Mouse (Mus musculus) retina, postnatal 7 days (tissue): Measurements from ENCODE around the gene Drap1.

Experiments
- DNase-seq: peaks from one replicate; pipeline ENCODE4 v3.0.0-alpha.2; 2012; ENCODE audit warnings: low read depth, low spot score

Drap1 gene

DNA sequence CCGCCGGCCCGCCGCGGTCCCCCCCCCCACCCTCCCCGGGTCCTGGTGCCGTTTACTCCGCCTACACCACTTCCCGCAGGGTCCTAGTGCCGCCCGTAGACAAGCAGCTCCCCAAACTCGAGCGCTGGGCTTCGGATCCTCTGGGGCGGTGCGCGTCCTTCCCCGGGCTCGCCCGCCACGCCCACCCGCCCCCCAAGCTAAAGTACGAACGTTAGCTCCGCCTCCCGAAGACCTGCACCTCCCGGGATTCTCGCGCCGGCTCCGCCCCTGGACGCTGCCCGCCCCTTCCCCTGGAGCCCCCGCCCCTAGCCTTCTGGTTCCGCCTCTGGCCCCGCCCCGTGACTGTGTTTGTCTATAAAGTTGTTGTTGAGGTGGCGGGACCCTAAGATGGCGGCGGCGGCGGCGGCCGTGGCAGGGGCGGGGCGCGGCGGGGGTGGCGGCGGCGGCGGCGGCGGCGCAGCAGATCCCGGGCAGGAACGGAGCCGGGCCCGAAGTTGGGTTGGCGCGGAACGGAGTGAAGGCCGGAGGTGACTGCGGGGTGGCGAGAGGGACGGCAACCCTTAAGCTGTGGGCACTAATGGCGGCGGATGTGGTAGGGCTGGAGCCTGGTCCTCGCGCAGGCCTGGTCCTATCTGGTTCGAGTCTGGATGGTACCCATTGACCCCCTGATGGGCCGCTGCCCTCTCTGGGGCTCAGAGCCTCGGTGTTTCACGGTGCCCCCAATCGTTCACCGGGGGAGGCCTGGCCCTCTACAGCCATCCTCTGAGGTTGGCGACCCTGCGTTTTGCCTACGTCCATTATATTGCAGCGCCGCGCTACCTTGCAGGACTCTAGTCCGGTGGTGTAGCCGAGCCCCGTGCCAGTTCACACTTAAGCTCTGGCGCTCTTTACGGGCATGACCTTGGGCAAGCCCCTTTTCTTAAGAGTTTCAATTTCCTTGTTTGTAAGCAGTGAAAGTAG lies at the start of gene Drap1, which contains the start of gene AI837181:
Drap1 (minus strand) TSS at position 198 of the 960 bp plus-strand sequence.
AI837181 (plus strand) TSS at position 363 of the 960 bp plus-strand sequence.
- DNase-seq = peak; percentile 95

DNA sequence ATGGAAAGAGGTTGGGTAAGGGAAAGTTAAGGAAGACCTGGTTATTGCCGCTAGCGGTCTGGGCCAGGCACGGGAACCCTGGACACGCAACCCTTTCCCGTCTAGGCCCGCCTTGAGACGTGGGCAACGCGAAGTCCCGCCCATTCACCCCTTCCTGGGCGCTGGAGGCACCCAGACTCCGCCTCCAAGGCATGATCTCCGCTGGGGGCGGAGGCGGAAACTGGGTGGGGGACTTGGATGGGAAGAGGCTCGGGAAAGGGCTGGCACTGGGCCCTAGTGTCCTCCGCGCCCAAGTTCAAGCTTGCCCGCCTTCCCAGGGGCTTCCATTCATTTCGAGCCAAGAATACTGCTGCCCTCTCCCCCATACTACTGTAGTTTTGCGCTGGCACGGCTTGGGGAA lies 48.9 kb upstream of the Drap1 start, which contains the start of gene Efemp2:
Efemp2 (plus strand) TSS at position 235 of the 400 bp plus-strand sequence.
- peak; percentile 47 for DNase-seq

DNA sequence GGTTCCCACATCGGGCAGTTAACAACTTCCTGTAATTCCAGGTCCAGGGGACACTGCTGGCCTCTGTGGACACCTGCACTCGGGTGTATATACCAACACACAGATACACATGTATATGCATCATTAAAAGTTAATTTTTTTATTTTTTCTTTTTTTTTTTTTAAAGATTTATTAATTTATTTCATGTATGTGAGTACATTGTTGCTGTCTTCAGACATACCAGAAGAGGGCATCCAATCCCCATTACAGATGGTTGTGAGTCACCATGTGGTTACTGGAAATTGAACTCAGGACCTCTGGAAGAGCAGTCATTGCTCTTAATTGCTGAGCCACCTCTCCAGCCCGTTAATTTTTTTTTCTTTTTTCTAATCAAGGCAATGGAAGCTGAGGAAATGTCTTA lies 48.1 kb upstream of the Drap1 start:
- no peak for DNase-seq

DNA sequence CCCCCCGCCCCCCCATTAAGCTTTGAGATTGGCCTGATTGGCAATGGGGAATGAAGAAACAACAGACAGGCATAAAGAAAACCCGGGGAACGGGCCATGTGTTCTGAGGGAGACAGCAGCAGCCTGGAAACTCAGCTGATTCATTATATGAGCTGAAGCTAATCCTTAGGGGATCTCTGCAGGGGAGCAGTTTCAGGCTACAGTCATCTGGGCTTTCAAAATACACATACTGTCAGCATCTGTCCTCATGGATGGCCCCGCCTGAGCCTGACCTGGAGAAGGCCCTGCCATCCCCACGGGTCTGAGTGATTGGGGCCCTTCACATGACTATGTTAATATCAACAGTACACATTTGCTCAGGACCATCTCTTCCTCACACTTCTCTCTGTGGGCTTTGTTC lies 47.1 kb upstream of the Drap1 start:
- DNase-seq = no peak

- DNase-seq = no peak
Observed at GRCm38 (mm10) chr19:5468374-5468773, 43.6 kb upstream of the Drap1 start, which contains the start of gene Ctsw. Ctsw (minus strand) TSS chr19:5468507.

DNA sequence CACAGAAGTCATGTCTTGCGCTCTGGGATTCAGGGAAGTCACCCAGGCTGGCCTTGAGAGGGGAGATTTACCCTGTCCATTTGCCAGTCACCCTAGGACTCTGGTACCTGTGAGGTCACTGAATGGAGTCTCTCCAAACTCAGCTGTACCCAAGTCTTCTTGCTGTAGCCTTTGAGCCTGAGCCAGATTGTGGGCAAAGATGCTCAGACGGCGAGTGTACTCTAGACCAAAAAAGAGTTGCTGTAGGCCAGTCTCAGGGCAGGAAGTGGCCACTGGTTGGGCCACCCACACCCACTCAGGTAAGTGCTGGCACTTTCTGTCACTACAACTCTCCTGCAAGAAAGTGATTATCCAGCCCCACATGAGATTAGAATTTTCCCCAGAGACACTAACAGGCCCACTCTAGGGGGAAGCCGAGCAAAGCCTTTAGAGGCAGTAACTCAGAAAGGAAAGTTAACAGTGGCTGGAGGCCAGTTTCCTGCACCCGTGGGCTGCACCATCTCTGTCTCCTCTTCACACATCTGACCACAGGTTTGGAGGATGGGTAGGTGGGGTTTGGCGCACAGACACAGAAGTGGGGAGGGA lies 42.2 kb upstream of the Drap1 start:
- no peak for DNase-seq

DNA sequence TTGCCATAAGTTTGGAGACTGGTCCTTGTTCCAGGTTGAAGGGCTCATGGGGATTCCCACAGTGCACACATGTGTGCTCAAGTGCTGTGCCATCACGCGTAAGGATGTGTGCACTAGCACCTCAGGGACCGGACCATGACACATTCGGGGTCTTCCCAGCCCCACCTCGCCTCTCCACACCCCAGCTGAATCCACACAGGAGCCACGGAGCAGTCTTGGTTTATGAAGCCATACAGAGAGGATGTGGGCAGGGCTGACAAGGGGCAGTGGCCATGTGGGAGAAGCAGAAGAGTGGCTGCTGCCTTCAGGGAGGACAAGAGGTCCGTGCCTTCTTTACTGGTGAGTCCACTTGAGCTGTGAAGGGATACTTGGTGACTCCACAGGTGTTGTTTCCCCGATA lies 40.3 kb upstream of the Drap1 start:
- no peak for DNase-seq

- DNase-seq = no peak
Observed at GRCm38 (mm10) chr19:5463791-5464562, 39.2 kb upstream of the Drap1 start.

DNA sequence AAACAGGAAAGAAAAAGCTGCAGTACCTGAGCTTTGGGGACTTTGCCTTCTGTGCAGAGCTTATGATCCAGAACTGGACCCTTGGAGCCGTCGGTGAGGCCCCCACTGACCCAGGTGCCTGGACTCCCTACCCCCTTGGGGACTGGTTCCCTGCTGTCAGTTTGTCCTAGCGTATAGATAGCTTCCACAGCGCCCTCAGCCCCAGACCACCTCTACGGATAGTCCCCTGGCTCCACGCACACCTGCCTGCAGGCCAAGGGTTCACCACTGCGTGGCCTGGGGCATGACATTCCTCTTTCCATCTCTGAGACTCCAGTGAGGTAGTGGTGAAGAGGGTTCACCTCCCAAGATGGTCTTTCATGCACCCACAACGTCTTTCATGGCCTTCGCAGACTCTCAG lies 38.4 kb upstream of the Drap1 start:
- DNase-seq = no peak

- DNase-seq = no peak
Observed at GRCm38 (mm10) chr19:5461411-5461810, 36.6 kb upstream of the Drap1 start.

GRCm38 (mm10) chr19:5460465-5460911 lies 35.7 kb upstream of the Drap1 start, which contains the start of gene Fibp:
Fibp (plus strand) TSS chr19:5460615.
- peak; percentile 82 for DNase-seq

DNA sequence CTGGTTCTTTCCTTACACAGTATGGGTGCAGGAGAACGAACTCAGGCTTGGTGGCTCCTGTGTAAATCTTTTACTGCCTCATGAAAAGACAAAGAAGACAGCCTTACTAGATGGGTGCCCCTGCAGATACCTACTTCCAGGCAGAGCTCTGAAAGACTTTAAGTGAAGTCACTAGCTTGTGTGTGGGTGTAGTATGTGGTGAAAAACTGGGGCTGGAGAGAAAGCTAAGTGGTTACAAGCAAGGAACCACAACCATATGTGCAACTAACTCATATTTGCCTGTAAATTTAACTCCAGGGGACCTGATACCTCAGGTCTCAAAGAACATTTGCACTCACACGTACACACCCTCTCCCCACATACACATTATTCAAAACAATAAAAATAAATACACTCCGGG lies 35.1 kb upstream of the Drap1 start:
- no peak for DNase-seq

DNA sequence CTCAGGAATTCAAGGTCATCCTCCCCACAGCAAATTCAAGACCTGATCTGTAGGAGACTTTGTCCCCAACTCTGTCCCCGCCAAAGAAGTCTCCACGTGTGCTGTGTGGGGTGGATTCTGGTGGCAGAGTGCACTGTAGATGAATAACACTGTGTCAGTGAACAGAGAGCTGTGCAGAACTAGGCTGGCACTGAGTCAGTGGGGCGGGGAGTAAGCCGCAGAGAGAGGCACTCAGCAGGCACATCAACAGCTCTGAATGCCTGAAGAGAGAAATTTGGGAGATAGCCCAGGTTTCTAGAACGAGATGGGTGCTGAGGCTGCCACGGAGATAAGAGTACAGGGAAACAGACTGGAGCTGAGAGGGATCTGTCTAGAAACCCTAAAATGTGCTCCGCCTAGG lies 34.2 kb upstream of the Drap1 start:
- no peak for DNase-seq

GRCm38 (mm10) chr19:5457746-5458442 lies 33.1 kb upstream of the Drap1 start, which contains the start of gene Ccdc85b:
Ccdc85b (minus strand) TSS chr19:5457894.
- no peak for DNase-seq

- DNase-seq = peak; percentile 87
Observed at GRCm38 (mm10) chr19:5456922-5457745, 32.4 kb upstream of the Drap1 start.

DNA sequence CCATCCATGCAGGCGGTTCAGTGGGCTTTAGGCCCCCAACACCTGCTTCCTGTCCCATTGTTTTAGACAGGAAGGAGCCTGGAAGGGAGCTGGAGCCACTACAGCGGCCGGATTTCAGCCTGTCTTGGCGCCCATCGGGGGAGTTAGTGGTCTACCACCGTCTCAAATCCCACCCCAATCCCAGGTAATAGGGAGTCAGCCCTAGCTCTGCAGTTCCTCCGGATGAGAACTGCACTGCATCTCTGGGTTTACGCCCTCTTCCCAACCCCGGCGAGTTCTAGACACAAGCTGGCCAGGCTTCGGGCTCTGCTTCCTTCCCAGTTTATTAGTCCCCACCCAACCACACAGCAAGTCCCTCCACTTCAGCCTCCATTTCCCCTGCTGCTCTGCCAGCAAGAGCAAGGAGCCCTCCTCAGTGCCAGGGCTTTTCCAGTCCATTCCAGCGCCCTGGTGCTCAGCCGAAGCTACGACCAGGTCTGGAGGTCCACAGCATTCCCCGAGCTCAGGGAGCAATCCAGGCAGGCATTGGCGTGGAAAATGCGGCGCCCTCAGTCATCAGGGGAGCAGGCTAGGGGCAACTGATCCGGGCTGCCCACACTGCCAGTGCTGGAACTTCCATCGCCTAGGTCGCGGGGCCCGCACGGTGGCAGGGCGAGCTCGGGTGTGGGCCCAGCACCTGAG lies 31.6 kb upstream of the Drap1 start:
- DNase-seq = no peak

DNA sequence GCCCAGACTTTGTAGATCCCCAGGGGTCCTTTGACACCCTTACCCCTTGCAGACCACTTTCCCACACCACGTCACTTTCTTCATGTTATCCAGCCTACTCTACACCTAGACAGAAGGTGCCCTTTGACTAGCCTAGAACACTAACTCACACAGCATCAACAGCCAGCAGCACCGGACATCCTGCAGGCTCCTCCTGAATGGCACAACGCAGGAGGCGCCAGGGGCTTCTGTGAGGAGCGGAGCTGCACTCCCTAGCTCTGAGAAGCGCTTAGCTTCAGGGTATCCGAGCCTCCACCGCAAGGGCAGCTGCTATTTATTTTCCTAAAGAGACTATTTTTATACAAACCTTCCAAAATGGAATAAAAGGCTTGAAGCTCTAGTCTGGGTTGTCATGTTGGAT lies 30.8 kb upstream of the Drap1 start:
- no peak for DNase-seq

DNA sequence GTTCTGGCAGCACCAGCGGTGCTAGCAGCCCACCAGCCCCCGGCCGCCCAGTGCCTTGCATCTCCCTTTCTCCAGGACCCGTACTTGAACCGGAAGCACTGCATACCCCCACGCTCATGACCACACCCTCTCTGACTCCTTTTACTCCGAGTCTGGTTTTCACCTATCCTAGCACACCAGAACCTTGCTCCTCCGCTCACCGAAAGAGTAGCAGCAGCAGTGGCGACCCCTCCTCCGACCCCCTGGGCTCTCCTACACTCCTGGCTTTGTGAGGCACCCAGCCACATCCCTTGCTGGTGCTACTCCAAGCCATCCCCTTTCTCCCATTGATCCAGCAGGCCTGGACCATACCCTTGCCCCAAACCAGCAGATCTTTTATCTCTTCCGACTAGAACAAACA lies 30.3 kb upstream of the Drap1 start:
- no peak for DNase-seq

- DNase-seq = no peak
Observed at GRCm38 (mm10) chr19:5451766-5452165, 27.0 kb upstream of the Drap1 start.

DNA sequence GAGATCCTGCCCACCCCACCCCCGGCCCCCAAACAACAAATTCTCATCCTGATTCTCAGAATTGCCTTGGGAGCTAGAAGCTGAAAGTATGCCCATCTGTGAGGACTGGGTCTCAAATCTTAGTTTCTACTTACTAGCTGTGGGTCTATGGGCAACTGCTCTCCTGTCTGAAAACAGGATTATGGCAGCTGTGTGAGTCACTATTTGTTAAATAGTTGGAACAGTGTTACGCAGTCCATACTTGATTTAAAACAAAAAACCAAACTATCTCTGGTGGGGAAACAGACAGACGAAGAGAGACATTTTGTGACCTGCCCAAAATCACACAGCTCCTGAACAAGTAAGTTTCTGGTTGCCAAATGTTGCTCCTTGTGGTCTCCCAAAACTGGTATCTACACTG lies 24.9 kb upstream of the Drap1 start:
- DNase-seq = no peak
